Mouse (Mus musculus): ENCODE measurements at regions not wholly inside any gene's neighbourhood (a gene's known extent, or its start where the extent isn't known, plus 50 kb on each side); places are given as distances from the start of the nearest gene placed in this dataset.

DNA sequence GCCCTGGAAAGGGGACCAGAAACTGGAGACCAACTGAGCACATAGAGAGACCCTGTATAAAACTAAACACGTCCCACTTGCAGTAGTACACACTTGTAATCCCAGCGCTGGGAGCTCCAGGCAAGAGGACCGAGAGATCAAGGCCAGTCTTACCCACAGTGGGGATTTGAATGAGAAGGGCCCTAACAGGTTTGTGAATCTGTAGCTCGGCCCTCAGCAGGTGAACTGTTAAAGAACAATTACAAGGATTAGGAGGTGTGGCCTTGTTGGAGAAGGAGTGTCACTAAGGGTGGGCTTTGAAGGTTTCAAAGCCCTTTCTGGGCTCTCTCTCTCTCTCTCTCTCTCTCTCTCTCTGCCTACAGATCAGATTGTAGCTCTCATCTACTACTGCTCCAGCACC, 76.5 kb upstream of the Sertad2 start:
- WGBS = 16% methylated on average over 4 of the region's 4 CpGs

DNA sequence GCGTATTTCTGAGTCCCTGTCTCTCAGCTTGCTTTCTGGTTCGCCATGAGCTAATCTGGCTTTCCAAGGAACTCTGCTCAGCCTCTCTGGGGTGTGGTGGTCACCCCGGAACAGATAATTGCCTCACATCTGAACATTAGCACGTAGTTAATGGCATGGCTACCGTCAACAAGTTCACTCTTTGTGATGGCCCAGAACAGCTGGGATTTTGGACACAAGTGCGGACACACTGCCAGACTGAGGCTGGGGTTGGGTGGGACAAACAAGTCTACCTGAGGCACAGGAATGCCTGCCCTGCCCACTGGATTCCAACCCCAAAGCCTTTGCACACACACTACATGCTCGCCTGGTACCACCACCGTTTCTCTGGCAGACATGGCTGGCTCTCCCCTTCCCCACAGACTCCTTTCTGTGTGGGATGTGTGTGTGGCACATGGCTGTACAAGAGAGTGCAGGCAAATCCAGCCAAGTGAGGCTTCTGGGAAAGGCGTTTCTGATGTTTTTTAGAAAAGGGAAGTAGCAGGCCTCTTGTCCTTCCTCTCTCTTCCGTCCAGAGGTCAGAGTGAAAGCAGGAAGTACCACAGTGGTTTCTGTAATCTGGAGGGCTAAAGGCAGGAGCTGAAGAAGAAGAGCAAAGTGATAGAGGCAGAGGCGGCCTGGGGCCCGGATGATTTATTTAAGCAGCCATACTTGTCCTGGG, 74.6 kb upstream of the Sertad2 start:
- WGBS = 74% methylated on average over 12 of the region's 12 CpGs

More for the DNA sequence above, 76.5 kb upstream of the Sertad2 start:
- no peak overlapping the region for H3K9ac ChIP-seq (replicated peaks; ENCODE audit: low read length)
- no peak overlapping the region for H3K4me2 ChIP-seq (ENCODE audit: low read depth, low read length)
- no peak for ATAC-seq (replicated peaks; ENCODE audit: insufficient number of reproducible peaks, low FRiP score, low TSS enrichment, low read depth)
- no peaks in the 10 kb centered on the region for H3K36me3 ChIP-seq (replicated peaks; ENCODE audit: control insufficient read depth, insufficient read depth, low read depth, low read length)
- no peak overlapping the region for H3K4me3 ChIP-seq (ENCODE audit: low read depth, low read length)
- no peaks in the 10 kb centered on the region for H3K9me3 ChIP-seq (replicated peaks; ENCODE audit: control insufficient read depth, low read length)
- no peaks in the 10 kb centered on the region for H3K4me1 ChIP-seq (ENCODE audit: control insufficient read depth, insufficient read depth, low read length)
- H3K27ac ChIP-seq (replicated peaks; ENCODE audit: low read depth, low read length) = no peak overlapping the region
- no peak for DNase-seq (ENCODE audit: low spot score)
- H3K27me3 ChIP-seq (ENCODE audit: control insufficient read depth, insufficient read depth, low read length) = no peaks in the 10 kb centered on the region

DNA sequence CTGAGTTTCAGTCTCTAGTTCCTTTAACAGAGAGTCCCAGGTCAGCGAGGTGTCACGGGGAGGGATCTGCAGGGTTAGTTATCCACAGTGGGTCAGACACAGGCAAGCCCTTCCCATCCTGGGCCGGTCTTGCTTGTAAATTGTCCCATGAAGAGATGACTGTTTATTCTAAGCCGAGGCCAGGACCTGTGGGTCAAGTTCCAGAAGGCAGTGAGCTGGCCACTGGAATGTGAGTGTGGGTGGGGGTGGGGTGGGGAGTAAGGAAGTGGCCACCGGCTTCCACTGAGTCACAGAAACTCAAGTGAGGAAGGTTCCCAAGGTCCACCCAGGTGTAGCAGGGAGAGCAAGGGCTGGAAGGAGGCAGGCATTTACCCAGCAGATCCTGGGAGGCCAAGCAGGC, 73.7 kb upstream of the Sertad2 start:
- H3K4me2 ChIP-seq (ENCODE audit: low read depth, low read length) = no peak overlapping the region
- no peaks in the 10 kb centered on the region for H3K4me1 ChIP-seq (ENCODE audit: control insufficient read depth, insufficient read depth, low read length)
- no peak overlapping the region for H3K4me3 ChIP-seq (ENCODE audit: low read depth, low read length)
- WGBS = 23% methylated on average over 5 of the region's 5 CpGs
- no peak overlapping the region for H3K27ac ChIP-seq (replicated peaks; ENCODE audit: low read depth, low read length)
- H3K9me3 ChIP-seq (replicated peaks; ENCODE audit: control insufficient read depth, low read length) = no peaks in the 10 kb centered on the region
- no peak for ATAC-seq (replicated peaks; ENCODE audit: insufficient number of reproducible peaks, low FRiP score, low TSS enrichment, low read depth)
- no peak overlapping the region for H3K9ac ChIP-seq (replicated peaks; ENCODE audit: low read length)
- no peaks in the 10 kb centered on the region for H3K27me3 ChIP-seq (ENCODE audit: control insufficient read depth, insufficient read depth, low read length)
- H3K36me3 ChIP-seq (replicated peaks; ENCODE audit: control insufficient read depth, insufficient read depth, low read depth, low read length) = no peaks in the 10 kb centered on the region
- DNase-seq (ENCODE audit: low spot score) = no peak

More for the DNA sequence above, 74.6 kb upstream of the Sertad2 start:
- Histone ChIP-seq H3K27ac (replicated peaks; ENCODE audit: low read depth, low read length) (no peak overlapping the region), H3K4me1 (ENCODE audit: control insufficient read depth, insufficient read depth, low read length) (no peaks in the 10 kb centered on the region), H3K9ac (replicated peaks; ENCODE audit: low read length) (no peak overlapping the region), H3K27me3 (ENCODE audit: control insufficient read depth, insufficient read depth, low read length) (no peaks in the 10 kb centered on the region), H3K9me3 (replicated peaks; ENCODE audit: control insufficient read depth, low read length) (no peaks in the 10 kb centered on the region), H3K36me3 (replicated peaks; ENCODE audit: control insufficient read depth, insufficient read depth, low read depth, low read length) (no peaks in the 10 kb centered on the region), H3K4me2 (ENCODE audit: low read depth, low read length) (no peak overlapping the region), H3K4me3 (ENCODE audit: low read depth, low read length) (no peak overlapping the region)
- no peak for ATAC-seq (replicated peaks; ENCODE audit: insufficient number of reproducible peaks, low FRiP score, low TSS enrichment, low read depth)
- DNase-seq (ENCODE audit: low spot score) = no peak

DNA sequence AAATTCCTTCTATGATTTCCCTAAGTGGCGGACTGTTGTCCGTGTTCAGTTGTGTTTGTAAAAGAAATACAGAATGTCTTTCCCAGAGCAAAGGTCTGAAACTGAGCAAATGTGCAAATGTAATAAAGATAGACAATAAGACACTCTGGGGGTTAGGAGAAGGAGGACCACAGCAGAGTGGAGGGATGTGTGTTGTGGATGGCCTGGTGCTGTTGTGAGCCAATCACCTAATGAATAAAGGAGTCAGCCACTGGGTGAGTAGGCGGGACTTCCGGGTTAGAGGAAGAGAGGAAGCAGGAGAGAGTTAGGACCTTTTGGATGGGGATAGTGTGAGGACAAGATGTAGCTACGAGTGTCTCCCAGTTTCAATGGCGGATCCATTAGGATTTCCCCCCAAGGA, 72.7 kb upstream of the Sertad2 start:
- ATAC-seq (replicated peaks; ENCODE audit: insufficient number of reproducible peaks, low FRiP score, low TSS enrichment, low read depth) = no peak
- no peaks in the 10 kb centered on the region for H3K36me3 ChIP-seq (replicated peaks; ENCODE audit: control insufficient read depth, insufficient read depth, low read depth, low read length)
- no peak for DNase-seq (ENCODE audit: low spot score)
- H3K4me2 ChIP-seq (ENCODE audit: low read depth, low read length) = no peak overlapping the region
- H3K27ac ChIP-seq (replicated peaks; ENCODE audit: low read depth, low read length) = no peak overlapping the region
- H3K4me1 ChIP-seq (ENCODE audit: control insufficient read depth, insufficient read depth, low read length) = no peaks in the 10 kb centered on the region
- H3K9ac ChIP-seq (replicated peaks; ENCODE audit: low read length) = no peak overlapping the region
- no peaks in the 10 kb centered on the region for H3K27me3 ChIP-seq (ENCODE audit: control insufficient read depth, insufficient read depth, low read length)
- H3K4me3 ChIP-seq (ENCODE audit: low read depth, low read length) = no peak overlapping the region
- 85% methylated on average over 6 of the region's 6 CpGs for WGBS
- H3K9me3 ChIP-seq (replicated peaks; ENCODE audit: control insufficient read depth, low read length) = no peaks in the 10 kb centered on the region

DNA sequence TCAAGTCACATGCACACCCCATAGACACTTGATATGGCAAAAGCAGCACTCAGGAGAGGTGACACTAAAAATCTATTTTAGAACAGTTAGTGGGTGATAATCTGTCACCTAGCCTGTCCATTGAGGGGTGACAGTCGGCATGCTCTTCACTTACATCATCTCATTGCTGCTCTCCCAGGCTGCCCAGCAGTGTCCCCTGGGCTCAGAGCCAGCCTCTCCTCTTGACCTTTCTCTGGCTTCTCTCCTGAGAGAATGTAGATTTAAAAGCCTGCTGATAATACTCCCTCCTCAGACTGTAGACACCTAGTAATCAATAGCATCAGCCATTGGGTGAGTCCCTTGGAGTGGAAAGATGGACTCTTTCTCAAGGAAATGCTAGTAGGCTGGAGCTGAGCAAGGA, 70.7 kb upstream of the Sertad2 start:
- H3K9ac ChIP-seq (replicated peaks; ENCODE audit: low read length) = no peak overlapping the region
- no peak for ATAC-seq (replicated peaks; ENCODE audit: insufficient number of reproducible peaks, low FRiP score, low TSS enrichment, low read depth)
- H3K27ac ChIP-seq (replicated peaks; ENCODE audit: low read depth, low read length) = no peak overlapping the region
- no peak overlapping the region for H3K4me2 ChIP-seq (ENCODE audit: low read depth, low read length)
- no peaks in the 10 kb centered on the region for H3K9me3 ChIP-seq (replicated peaks; ENCODE audit: control insufficient read depth, low read length)
- DNase-seq (ENCODE audit: low spot score) = no peak
- WGBS = 89% methylated on average over 1 of the region's 1 CpGs
- H3K4me1 ChIP-seq (ENCODE audit: control insufficient read depth, insufficient read depth, low read length) = no peaks in the 10 kb centered on the region
- no peak overlapping the region for H3K4me3 ChIP-seq (ENCODE audit: low read depth, low read length)
- H3K27me3 ChIP-seq (ENCODE audit: control insufficient read depth, insufficient read depth, low read length) = no peaks in the 10 kb centered on the region
- H3K36me3 ChIP-seq (replicated peaks; ENCODE audit: control insufficient read depth, insufficient read depth, low read depth, low read length) = no peaks in the 10 kb centered on the region

DNA sequence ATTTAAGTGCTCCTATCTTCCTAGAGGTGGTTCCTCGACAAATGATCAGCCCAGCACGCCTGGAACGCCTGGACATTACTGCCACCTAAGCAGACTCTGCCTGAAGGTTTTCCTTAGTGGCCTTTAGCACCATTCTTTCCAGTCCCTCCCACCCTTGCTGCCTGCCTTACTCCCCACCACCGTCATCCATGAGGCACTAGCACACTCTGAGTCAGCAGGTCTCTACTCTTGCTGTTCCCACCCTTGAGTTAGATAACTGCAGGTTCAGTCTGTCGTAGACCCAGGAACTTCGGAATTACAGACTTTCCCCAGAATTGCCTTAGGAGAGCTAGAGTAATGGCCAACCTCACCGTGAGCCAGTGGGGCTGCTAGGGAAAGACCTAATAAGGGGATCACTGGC, 67.4 kb upstream of the Sertad2 start:
- DNase-seq (ENCODE audit: low spot score) = no peak
- Histone ChIP-seq H3K27me3 (ENCODE audit: control insufficient read depth, insufficient read depth, low read length) (no peaks in the 10 kb centered on the region), H3K36me3 (replicated peaks; ENCODE audit: control insufficient read depth, insufficient read depth, low read depth, low read length) (no peaks in the 10 kb centered on the region), H3K27ac (replicated peaks; ENCODE audit: low read depth, low read length) (no peak overlapping the region), H3K4me2 (ENCODE audit: low read depth, low read length) (no peak overlapping the region), H3K4me3 (ENCODE audit: low read depth, low read length) (no peak overlapping the region), H3K9me3 (replicated peaks; ENCODE audit: control insufficient read depth, low read length) (no peaks in the 10 kb centered on the region), H3K4me1 (ENCODE audit: control insufficient read depth, insufficient read depth, low read length) (no peaks in the 10 kb centered on the region), H3K9ac (replicated peaks; ENCODE audit: low read length) (no peak overlapping the region)
- no peak for ATAC-seq (replicated peaks; ENCODE audit: insufficient number of reproducible peaks, low FRiP score, low TSS enrichment, low read depth)
- 79% methylated on average over 7 of the region's 7 CpGs for WGBS

DNA sequence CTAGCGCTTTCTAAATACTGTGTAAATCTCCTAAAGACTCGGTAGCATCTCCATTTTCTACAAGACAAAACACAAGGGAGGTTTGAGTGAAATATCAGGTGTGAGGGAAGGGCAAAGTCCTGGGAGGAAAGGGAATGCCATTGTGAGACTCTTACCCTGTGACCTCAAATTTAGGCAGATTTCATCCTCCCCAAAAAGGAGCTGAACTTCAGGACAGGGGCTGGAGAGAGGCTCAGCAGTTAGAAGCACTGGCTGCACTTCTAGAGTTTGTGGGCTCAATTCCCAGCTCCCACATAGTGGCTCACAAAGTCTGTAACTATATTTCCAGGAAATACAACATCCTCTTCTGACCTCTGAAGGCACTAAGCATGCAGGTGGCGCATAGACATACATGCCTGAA, 66.6 kb upstream of the Sertad2 start:
- no peak overlapping the region for H3K9ac ChIP-seq (replicated peaks; ENCODE audit: low read length)
- no peaks in the 10 kb centered on the region for H3K4me1 ChIP-seq (ENCODE audit: control insufficient read depth, insufficient read depth, low read length)
- H3K27ac ChIP-seq (replicated peaks; ENCODE audit: low read depth, low read length) = no peak overlapping the region
- H3K27me3 ChIP-seq (ENCODE audit: control insufficient read depth, insufficient read depth, low read length) = no peaks in the 10 kb centered on the region
- no peak overlapping the region for H3K4me2 ChIP-seq (ENCODE audit: low read depth, low read length)
- H3K36me3 ChIP-seq (replicated peaks; ENCODE audit: control insufficient read depth, insufficient read depth, low read depth, low read length) = no peaks in the 10 kb centered on the region
- DNase-seq (ENCODE audit: low spot score) (no peak), ATAC-seq (replicated peaks; ENCODE audit: insufficient number of reproducible peaks, low FRiP score, low TSS enrichment, low read depth) (no peak)
- 81% methylated on average over 3 of the region's 3 CpGs for WGBS
- no peak overlapping the region for H3K4me3 ChIP-seq (ENCODE audit: low read depth, low read length)
- H3K9me3 ChIP-seq (replicated peaks; ENCODE audit: control insufficient read depth, low read length) = no peaks in the 10 kb centered on the region

DNA sequence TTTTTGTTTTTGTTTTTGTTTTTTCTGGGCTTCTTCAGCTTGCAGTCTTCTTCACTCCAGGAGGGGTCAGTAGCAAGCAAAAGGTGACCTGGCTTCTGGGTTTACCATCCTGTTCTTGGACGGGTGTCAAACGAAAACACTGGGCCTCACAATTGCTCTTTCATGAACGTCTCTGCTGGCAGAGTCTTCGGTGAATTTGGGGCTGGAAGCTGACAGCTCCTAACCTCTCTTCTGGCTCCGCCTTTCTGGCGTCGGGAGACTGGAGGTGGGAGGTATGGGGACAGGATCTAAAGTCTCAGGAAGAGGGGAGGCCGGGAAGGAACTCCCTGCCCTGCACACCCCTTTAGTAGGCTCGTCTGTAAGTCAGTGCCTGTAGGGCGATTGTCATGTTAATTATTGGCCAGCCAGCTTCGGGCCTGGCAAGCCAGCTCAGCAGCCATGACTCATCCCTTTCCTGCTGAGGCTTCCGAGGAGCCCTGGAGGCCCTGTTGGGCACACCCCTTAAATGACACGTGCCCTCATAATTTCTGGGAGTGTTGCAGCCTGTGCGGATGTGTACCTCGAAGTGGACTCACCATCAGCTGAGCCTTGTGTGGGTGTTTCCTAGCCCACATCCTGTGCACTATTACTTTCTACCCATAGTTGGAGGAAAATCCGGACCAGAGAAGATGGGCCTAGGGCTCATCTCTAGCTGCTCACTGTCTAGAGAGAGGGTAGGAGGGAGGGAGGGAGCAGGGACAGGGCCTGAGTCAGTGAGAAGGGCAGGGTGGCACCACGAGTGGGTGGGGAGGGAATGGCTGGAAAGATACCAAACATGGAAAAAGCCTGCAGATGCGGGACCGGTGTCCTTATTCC, 65.6 kb upstream of the Sertad2 start:
- peak overlapping the region; percentile 8; the same call in 1 of the 2 replicates for H3K4me2 ChIP-seq (ENCODE audit: low read depth, low read length)
- no peaks in the 10 kb centered on the region for H3K36me3 ChIP-seq (replicated peaks; ENCODE audit: control insufficient read depth, insufficient read depth, low read depth, low read length)
- DNase-seq (ENCODE audit: low spot score) (peak; percentile 26), ATAC-seq (replicated peaks; ENCODE audit: insufficient number of reproducible peaks, low FRiP score, low TSS enrichment, low read depth) (peak; percentile 67)
- H3K9me3 ChIP-seq (replicated peaks; ENCODE audit: control insufficient read depth, low read length) = no peaks in the 10 kb centered on the region
- WGBS = 16% methylated on average over 19 of the region's 19 CpGs
- H3K4me3 ChIP-seq (ENCODE audit: low read depth, low read length) = no peak overlapping the region
- no peak overlapping the region for H3K27ac ChIP-seq (replicated peaks; ENCODE audit: low read depth, low read length)
- no peaks in the 10 kb centered on the region for H3K4me1 ChIP-seq (ENCODE audit: control insufficient read depth, insufficient read depth, low read length)
- H3K27me3 ChIP-seq (ENCODE audit: control insufficient read depth, insufficient read depth, low read length) = no peaks in the 10 kb centered on the region
- H3K9ac ChIP-seq (replicated peaks; ENCODE audit: low read length) = no peak overlapping the region
